ENCODE assay signal across 8 mouse cellular contexts in the genomic region with DNA sequence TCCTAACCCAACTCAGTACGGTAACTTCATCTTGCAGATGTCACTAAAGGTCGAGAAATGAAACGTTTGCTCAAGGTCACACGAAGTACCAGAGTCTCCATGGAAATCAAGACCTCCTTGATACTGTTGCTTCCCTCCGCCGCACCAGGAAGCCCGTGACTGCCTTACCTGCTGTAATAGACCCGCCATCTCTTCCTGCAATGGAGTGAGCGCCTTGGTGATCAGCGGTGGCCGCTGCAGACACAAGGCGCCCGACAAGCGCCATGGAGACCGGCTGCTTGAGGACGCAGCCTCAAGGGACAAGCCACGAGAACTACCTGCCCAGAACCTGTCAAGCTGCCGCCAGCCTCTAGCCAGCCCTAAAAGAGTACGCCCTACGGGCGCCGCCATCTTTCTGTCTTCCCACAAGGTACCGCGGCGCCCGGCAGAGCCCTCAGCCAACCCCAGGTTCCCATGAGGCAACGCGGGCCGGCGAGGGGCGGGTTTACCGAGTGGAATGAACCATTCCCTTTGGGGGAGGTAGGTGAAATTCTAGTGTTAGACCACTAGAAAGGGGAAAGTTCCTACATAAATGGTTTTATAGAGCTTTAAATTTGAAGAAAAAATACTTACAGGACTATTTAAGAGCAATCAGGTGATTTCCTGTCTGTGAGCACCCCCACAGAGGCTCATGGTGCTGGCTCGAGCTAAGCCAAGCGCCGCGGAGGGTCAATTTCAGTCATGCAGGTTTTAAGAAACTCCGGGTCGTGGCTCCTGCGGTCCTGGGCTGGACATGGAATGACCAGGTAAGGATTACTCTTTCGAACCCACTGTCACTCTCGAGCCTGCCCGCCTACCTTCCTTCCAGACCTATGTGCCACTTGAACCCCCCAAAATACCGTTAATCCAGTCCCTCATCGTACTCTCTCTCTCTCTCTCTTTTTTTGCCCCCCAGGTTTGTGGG. TPM values are rescaled to one million over a fixed set of nuclear protein-coding genes. Genes with fewer than 3 reads are reported as not detected.
DNase-seq lines count a peak whose midpoint lies in the region; ATAC-seq and TF ChIP-seq lines count a peak whose summit lies in the region.

Mrps11 (plus strand) TSS at position 481 of the 943 bp plus-strand sequence.
Mrpl46 (minus strand) TSS at position 893 of the 943 bp plus-strand sequence.

- peak; percentile 85 for DNase-seq in G1E (ENCODE audit: low spot score)
- peak; percentile 88 to 90 for DNase-seq in cerebellum, adult 18-20 months
- peak; percentile 94 for DNase-seq in forebrain, postnatal 0 days
- DNase-seq in heart, postnatal 4 days: peak; percentile 89
- peak; percentile 78 to 79 for DNase-seq in layer of hippocampus, adult 8-10 months (ENCODE audit: low spot score in 2 of 2)
- DNase-seq in ovary, adult 18-20 months (ENCODE audit: low spot score): peak; percentile 72
- peak; percentile 89 for DNase-seq in thymus, postnatal 0 days (ENCODE audit: low spot score)

- H3K27ac ChIP-seq in forebrain, postnatal 0 days (ENCODE audit: low read depth, low read length): peak within 1 kb of the TSS; percentile 69
- H3K27ac ChIP-seq in lung, embryonic 15.5 days: peak within 1 kb of the TSS; percentile 73; the same call in 1 of the 2 replicates

- under 1% methylated on average over 44 of the region's 44 CpGs for WGBS in forebrain, postnatal 0 days
- WGBS in lung, embryonic 15.5 days: under 1% methylated on average over 44 of the region's 44 CpGs

- peak within 1 kb of the TSS; percentile 93 for H3K4me2 ChIP-seq in forebrain, postnatal 0 days (ENCODE audit: low read depth)
- H3K4me2 ChIP-seq in lung, embryonic 15.5 days: peak within 1 kb of the TSS; percentile 73

- H3K4me3 ChIP-seq in G1E (ENCODE audit: low read depth, low read length): peak within 1 kb of the TSS; percentile 93
- peak within 1 kb of the TSS; percentile 63 for H3K4me3 ChIP-seq in forebrain, postnatal 0 days (ENCODE audit: low read depth, low read length)
- H3K4me3 ChIP-seq in lung, embryonic 15.5 days: peak within 1 kb of the TSS; percentile 76

- H3K4me1 ChIP-seq in G1E (ENCODE audit: insufficient read depth, low read depth, low read length): peaks cover 39% of the 10 kb centered on the region
- peaks cover 6% of the 10 kb centered on the region for H3K4me1 ChIP-seq in forebrain, postnatal 0 days (ENCODE audit: insufficient read depth)
- H3K4me1 ChIP-seq in lung, embryonic 15.5 days: peaks cover 18% of the 10 kb centered on the region

- no peak for TF ChIP-seq CTCF in G1E (IDR thresholded peaks at IDR 0.05; ENCODE audit: low read depth, low read length)
- TF ChIP-seq CTCF in forebrain, postnatal 0 days (IDR thresholded peaks at IDR 0.05; ENCODE audit: low read depth): no peak; the same call in 1 of the 2 replicates

- H3K9ac ChIP-seq in forebrain, postnatal 0 days: peak within 1 kb of the TSS; percentile 71
- H3K9ac ChIP-seq in lung, embryonic 15.5 days: peak within 1 kb of the TSS; percentile 75

- H3K9me3 ChIP-seq in G1E (replicated peaks): no peaks in the 10 kb centered on the region
- H3K9me3 ChIP-seq in forebrain, postnatal 0 days (ENCODE audit: low read length): no peaks in the 10 kb centered on the region
- no peaks in the 10 kb centered on the region for H3K9me3 ChIP-seq in lung, embryonic 15.5 days

- ATAC-seq in G1E (ENCODE audit: extremely low read depth, insufficient number of reproducible peaks, low FRiP score, poor library complexity, severe bottlenecking): peak; percentile 93
- peak; percentile 100 for ATAC-seq in forebrain, postnatal 0 days
- ATAC-seq in lung, embryonic 15.5 days (ENCODE audit: borderline replicate concordance, extremely low read depth, low FRiP score, low TSS enrichment): peak; percentile 99

- peaks cover 70% of the 10 kb centered on the region for H3K36me3 ChIP-seq in G1E (replicated peaks)
- H3K36me3 ChIP-seq in forebrain, postnatal 0 days (ENCODE audit: insufficient read depth): peaks cover 23% of the 10 kb centered on the region
- peaks cover 22% of the 10 kb centered on the region; the same call in 1 of the 2 replicates for H3K36me3 ChIP-seq in lung, embryonic 15.5 days

- H3K27me3 ChIP-seq in G1E (ENCODE audit: insufficient read depth, low read length): no peaks in the 10 kb centered on the region
- H3K27me3 ChIP-seq in forebrain, postnatal 0 days (ENCODE audit: insufficient read depth, low read length): no peaks in the 10 kb centered on the region
- H3K27me3 ChIP-seq in lung, embryonic 15.5 days: no peaks in the 10 kb centered on the region

RNA-seq across cellular contexts. Expression of gene Mrps11, which starts in this region (rescaled TPM):
- total RNA-seq in G1E (2014; fragmentation: Nextera tagmentation): 21.1 and 24.4 TPM in 2 replicates
- 50.4 and 66.1 TPM in 2 replicates for total RNA-seq in G1E (2017)
- polyA plus RNA-seq in G1E (2012): 56.9 and 60.5 TPM in 2 replicates
- 44.7 and 51.6 TPM in 2 replicates for total RNA-seq in forebrain, postnatal 0 days (2014; rRNA removed)
- polyA plus RNA-seq in forebrain, postnatal 0 days (2015; fragmentation: Nextera tagmentation; extraction: Ambion mirVana): 70.4 and 77.5 TPM in 2 replicates
- 10 to 100 TPM; 45.5 to 54.2 TPM for total RNA-seq in heart, postnatal 4 days (2021)
- 10 to 100 TPM; 36.2 to 45.6 (median 42.1) TPM for total RNA-seq in layer of hippocampus, adult 8-10 months (2022)
- 76.1 and 76.3 TPM in 2 replicates for polyA plus RNA-seq in lung, embryonic 15.5 days (2015; fragmentation: Nextera tagmentation; extraction: Ambion mirVana)
- polyA plus RNA-seq in thymus, postnatal 0 days (2015; fragmentation: Nextera tagmentation; extraction: Ambion mirVana): 84.2 and 88.0 TPM in 2 replicates

RNA-seq across cellular contexts. Expression of gene Mrpl46, which starts in this region (rescaled TPM):
- total RNA-seq in G1E (2014; fragmentation: Nextera tagmentation) (14.2 and 19.9 TPM in 2 replicates), G1E (2017) (53.9 and 59.0 TPM in 2 replicates)
- 9.3 and 19.3 TPM in 2 replicates for polyA plus RNA-seq in G1E (2012)
- 33.2 and 39.9 TPM in 2 replicates for total RNA-seq in forebrain, postnatal 0 days (2014; rRNA removed)
- polyA plus RNA-seq in forebrain, postnatal 0 days (2015; fragmentation: Nextera tagmentation; extraction: Ambion mirVana): 63.9 and 74.8 TPM in 2 replicates
- 10 to 100 TPM; 43.4 to 45.1 TPM for total RNA-seq in heart, postnatal 4 days (2021)
- 10 to 100 TPM; 24.8 to 33.6 (median 30.3) TPM for total RNA-seq in layer of hippocampus, adult 8-10 months (2022)
- polyA plus RNA-seq in lung, embryonic 15.5 days (2015; fragmentation: Nextera tagmentation; extraction: Ambion mirVana): 57.0 and 60.9 TPM in 2 replicates
- 87.7 and 89.1 TPM in 2 replicates for polyA plus RNA-seq in thymus, postnatal 0 days (2015; fragmentation: Nextera tagmentation; extraction: Ambion mirVana)

Comparison
In these comparisons a context has a peak if more than half of its experiments do, and no peak if none do; other contexts are left out.
1. Peak in every context shown above with its lines: DNase-seq, ATAC-seq, H3K4me3 ChIP-seq and H3K27ac ChIP-seq.